Mouse (Mus musculus): ENCODE results near the gene Ubr7. TPM values are rescaled to one million over a fixed set of nuclear protein-coding genes. Genes with fewer than 3 reads are reported as not detected.
A peak's percentile ranks its signal among the peaks of the same experiment; 100 is the strongest.

Ubr7 gene
- polyA plus RNA-seq, 1 experiment from 2014 or later = 34.2 TPM

GRCm38 (mm10) chr12:102744839-102745238 is 12.9 kb upstream of the Ubr7 start:
- WGBS = 54% methylated on average over 6 of the region's 6 CpGs
- Histone ChIP-seq H3K27ac (no peak overlapping the region), H3K4me1 (peaks cover 11% of the 10 kb centered on the region), H3K36me3 (peaks cover 3% of the 10 kb centered on the region; the same call in 1 of the 2 replicates), H3K27me3 (replicated peaks) (no peaks in the 10 kb centered on the region), H3K9ac (no peak overlapping the region), H3K9me3 (no peaks in the 10 kb centered on the region), H3K4me2 (peak overlapping the region; percentile 72), H3K4me3 (replicated peaks) (peak overlapping the region; percentile 80; the same call in 1 of the 2 replicates)
- no peak for ATAC-seq (ENCODE audit: insufficient read depth, low FRiP score, low read depth)

- H3K4me2 ChIP-seq = no peak overlapping the region
- ATAC-seq (ENCODE audit: insufficient read depth, low FRiP score, low read depth) = no peak
- peaks cover 5% of the 10 kb centered on the region; the same call in 1 of the 2 replicates for H3K4me1 ChIP-seq
- H3K27me3 ChIP-seq (replicated peaks) = no peaks in the 10 kb centered on the region
- no peak overlapping the region for H3K4me3 ChIP-seq (replicated peaks)
- 78% methylated on average over 3 of the region's 3 CpGs for WGBS
- H3K27ac ChIP-seq = no peak overlapping the region
- peaks cover 3% of the 10 kb centered on the region; the same call in 1 of the 2 replicates for H3K36me3 ChIP-seq
- H3K9ac ChIP-seq = no peak overlapping the region
- no peaks in the 10 kb centered on the region for H3K9me3 ChIP-seq
Measured at GRCm38 (mm10) chr12:102748256-102748655, 9.5 kb upstream of the Ubr7 start.

GRCm38 (mm10) chr12:102756304-102756703 is 1.5 kb upstream of the Ubr7 start:
- ATAC-seq (ENCODE audit: insufficient read depth, low FRiP score, low read depth) = no peak
- Histone ChIP-seq H3K4me1 (peaks cover 18% of the 10 kb centered on the region; the same call in 1 of the 2 replicates), H3K27me3 (replicated peaks) (no peaks in the 10 kb centered on the region), H3K4me2 (peak overlapping the region; percentile 68), H3K4me3 (replicated peaks) (peak overlapping the region; percentile 66), H3K27ac (no peak overlapping the region), H3K9ac (no peak overlapping the region), H3K36me3 (no peaks in the 10 kb centered on the region), H3K9me3 (no peaks in the 10 kb centered on the region)
- WGBS = 72% methylated on average over 7 of the region's 7 CpGs

- whole genome bisulfite sequencing = under 1% methylated on average over 46 of the region's 46 CpGs
- H3K9me3 ChIP-seq = no peaks in the 10 kb centered on the region
- no peaks in the 10 kb centered on the region for H3K27me3 ChIP-seq (replicated peaks)
- peak overlapping the region; percentile 66 for H3K4me3 ChIP-seq (replicated peaks)
- H3K4me2 ChIP-seq = peak overlapping the region; percentile 68
- no peaks in the 10 kb centered on the region for H3K36me3 ChIP-seq
- peak overlapping the region; percentile 93 for H3K27ac ChIP-seq
- peak overlapping the region; percentile 68 for H3K9ac ChIP-seq
- ATAC-seq (ENCODE audit: insufficient read depth, low FRiP score, low read depth) = peak; percentile 83
- peaks cover 18% of the 10 kb centered on the region; the same call in 1 of the 2 replicates for H3K4me1 ChIP-seq
Measured at GRCm38 (mm10) chr12:102757055-102757688, 595 bp upstream of the Ubr7 start.

GRCm38 (mm10) chr12:102758403-102758756 is 613 bp downstream of the Ubr7 start, which contains the start of gene Gm20604:
Gm20604 (minus strand) TSS chr12:102758672.
- under 1% methylated on average over 10 of the region's 10 CpGs for WGBS
- Histone ChIP-seq H3K4me3 (replicated peaks) (peak within 1 kb of the TSS; percentile 66), H3K27ac (peak within 1 kb of the TSS; percentile 93), H3K27me3 (replicated peaks) (no peaks in the 10 kb centered on the region), H3K9me3 (no peaks in the 10 kb centered on the region), H3K4me1 (peaks cover 18% of the 10 kb centered on the region; the same call in 1 of the 2 replicates), H3K4me2 (peak within 1 kb of the TSS; percentile 68), H3K9ac (peak within 1 kb of the TSS; percentile 68), H3K36me3 (no peaks in the 10 kb centered on the region)
- ATAC-seq (ENCODE audit: insufficient read depth, low FRiP score, low read depth) = no peak

- 3% methylated on average over 5 of the region's 5 CpGs for WGBS
- H3K36me3 ChIP-seq = peaks cover 2% of the 10 kb centered on the region; the same call in 1 of the 2 replicates
- no peak for ATAC-seq (ENCODE audit: insufficient read depth, low FRiP score, low read depth)
- H3K27ac ChIP-seq = no peak overlapping the region
- H3K27me3 ChIP-seq (replicated peaks) = no peaks in the 10 kb centered on the region
- H3K4me1 ChIP-seq = peaks cover 18% of the 10 kb centered on the region; the same call in 1 of the 2 replicates
- peak overlapping the region; percentile 60 for H3K9ac ChIP-seq
- peak overlapping the region; percentile 66 for H3K4me3 ChIP-seq (replicated peaks)
- peak overlapping the region; percentile 67 for H3K4me2 ChIP-seq
- no peaks in the 10 kb centered on the region for H3K9me3 ChIP-seq
Measured at GRCm38 (mm10) chr12:102758936-102759335, 1.2 kb downstream of the Ubr7 start.

DNA sequence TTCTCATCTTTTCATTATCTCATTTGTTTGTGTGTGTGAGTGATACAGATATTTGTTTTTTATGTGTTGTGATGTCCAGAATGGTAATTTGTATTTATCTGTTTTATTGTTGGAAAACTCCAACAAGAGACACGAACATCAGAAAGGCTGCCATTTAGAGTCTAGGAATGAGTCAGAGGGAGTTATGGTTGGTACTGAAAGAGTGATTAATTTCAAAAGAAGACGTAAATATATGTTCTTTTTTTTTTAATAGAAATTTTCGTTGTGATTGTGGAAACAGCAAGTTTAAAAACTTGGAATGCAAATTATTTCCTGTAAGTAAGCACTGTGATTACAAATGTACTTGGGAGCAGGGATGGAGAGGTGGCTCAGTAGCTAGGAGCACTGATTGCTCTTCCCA is 3.9 kb downstream of the Ubr7 start:
- no peak for ATAC-seq (ENCODE audit: insufficient read depth, low FRiP score, low read depth)
- no peak overlapping the region for H3K27ac ChIP-seq
- no peak overlapping the region for H3K4me2 ChIP-seq
- H3K27me3 ChIP-seq (replicated peaks) = no peaks in the 10 kb centered on the region
- H3K9me3 ChIP-seq = no peaks in the 10 kb centered on the region
- H3K9ac ChIP-seq = no peak overlapping the region
- no peak overlapping the region for H3K4me3 ChIP-seq (replicated peaks)
- H3K4me1 ChIP-seq = peaks cover 14% of the 10 kb centered on the region; the same call in 1 of the 2 replicates
- peaks cover 10% of the 10 kb centered on the region for H3K36me3 ChIP-seq
- WGBS = 82% methylated on average over 3 of the region's 3 CpGs

DNA sequence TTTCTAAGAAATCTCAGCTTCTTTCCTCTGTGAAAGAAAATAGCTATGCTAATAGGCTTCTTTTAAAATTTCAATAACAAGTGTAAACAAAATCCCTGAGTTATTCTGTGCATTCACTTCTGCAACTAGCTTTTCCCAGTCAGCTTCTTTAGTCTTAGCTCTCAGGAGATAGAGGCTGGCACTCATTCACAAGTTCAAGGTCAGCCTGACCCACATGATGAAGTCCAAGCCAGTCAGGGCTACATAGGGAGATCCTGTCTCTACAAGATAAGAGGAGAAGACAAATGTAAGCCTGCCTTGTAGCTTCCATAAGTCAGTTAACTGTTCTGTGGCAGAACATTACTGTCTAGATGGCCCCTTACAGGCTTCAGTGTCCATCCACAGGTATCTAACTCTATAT is 5.9 kb downstream of the Ubr7 start:
- H3K27me3 ChIP-seq (replicated peaks) = no peaks in the 10 kb centered on the region
- no peak overlapping the region for H3K27ac ChIP-seq
- ATAC-seq (ENCODE audit: insufficient read depth, low FRiP score, low read depth) = no peak
- no peak overlapping the region for H3K9ac ChIP-seq
- H3K36me3 ChIP-seq = peaks cover 28% of the 10 kb centered on the region
- no peak overlapping the region for H3K4me3 ChIP-seq (replicated peaks)
- no peak overlapping the region for H3K4me2 ChIP-seq
- no peaks in the 10 kb centered on the region for H3K9me3 ChIP-seq
- H3K4me1 ChIP-seq = peaks cover 11% of the 10 kb centered on the region; the same call in 1 of the 2 replicates

DNA sequence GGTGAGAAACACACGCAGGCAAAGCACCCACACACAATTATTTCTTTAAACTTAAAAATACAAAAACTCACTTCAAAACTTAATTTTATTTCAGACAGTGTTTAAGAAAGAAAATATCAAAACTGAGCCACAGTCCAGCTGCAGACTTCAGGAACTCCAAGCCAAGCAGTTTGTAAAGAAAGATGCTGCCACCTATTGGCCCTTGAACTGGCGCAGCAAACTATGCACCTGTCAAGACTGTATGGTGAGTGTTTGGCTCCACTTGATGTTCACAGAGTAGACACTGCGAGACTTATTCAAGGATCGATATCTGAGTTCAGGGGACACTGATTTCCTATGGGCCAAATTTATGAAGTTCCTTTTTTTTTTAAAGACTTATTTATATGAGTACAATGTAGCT is 11.2 kb downstream of the Ubr7 start:
- Histone ChIP-seq H3K4me3 (replicated peaks) (no peak overlapping the region), H3K36me3 (peaks cover 60% of the 10 kb centered on the region), H3K27ac (no peak overlapping the region), H3K9me3 (no peaks in the 10 kb centered on the region), H3K27me3 (replicated peaks) (no peaks in the 10 kb centered on the region), H3K9ac (no peak overlapping the region), H3K4me2 (no peak overlapping the region), H3K4me1 (no peaks in the 10 kb centered on the region)
- ATAC-seq (ENCODE audit: insufficient read depth, low FRiP score, low read depth) = no peak
- WGBS = 90% methylated on average over 4 of the region's 4 CpGs

- Histone ChIP-seq H3K4me3 (replicated peaks) (no peak overlapping the region), H3K27me3 (replicated peaks) (no peaks in the 10 kb centered on the region), H3K9me3 (no peaks in the 10 kb centered on the region), H3K27ac (no peak overlapping the region), H3K9ac (no peak overlapping the region), H3K4me2 (no peak overlapping the region), H3K4me1 (no peaks in the 10 kb centered on the region), H3K36me3 (peaks cover 68% of the 10 kb centered on the region)
- ATAC-seq (ENCODE audit: insufficient read depth, low FRiP score, low read depth) = no peak
- WGBS = 96% methylated on average over 8 of the region's 8 CpGs
Measured at GRCm38 (mm10) chr12:102771601-102772000, 13.8 kb downstream of the Ubr7 start.

DNA sequence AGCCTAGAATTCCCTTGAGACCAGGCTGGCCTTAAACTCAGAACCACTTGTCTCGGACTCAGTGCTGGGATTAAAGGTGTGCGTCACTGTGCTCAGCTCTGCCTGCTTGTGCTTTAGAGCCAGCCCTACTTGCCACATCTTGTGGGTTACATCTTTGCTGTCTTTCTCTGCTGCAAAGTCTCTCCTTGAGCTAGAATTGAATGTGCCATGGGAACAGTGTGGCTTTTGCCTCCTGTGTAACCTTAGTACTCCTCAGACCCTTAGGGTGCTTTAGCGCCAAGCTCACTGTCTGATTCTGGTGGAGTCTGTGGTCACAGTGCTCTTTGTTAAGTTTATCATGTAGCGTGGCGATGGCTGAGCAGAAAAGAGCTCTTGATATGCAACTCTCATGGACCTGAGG is 14.9 kb downstream of the Ubr7 start:
- Histone ChIP-seq H3K9ac (no peak overlapping the region), H3K4me3 (replicated peaks) (no peak overlapping the region), H3K27me3 (replicated peaks) (no peaks in the 10 kb centered on the region), H3K4me2 (no peak overlapping the region), H3K36me3 (peaks cover 65% of the 10 kb centered on the region), H3K27ac (no peak overlapping the region), H3K4me1 (no peaks in the 10 kb centered on the region), H3K9me3 (no peaks in the 10 kb centered on the region)
- WGBS = 95% methylated on average over 5 of the region's 5 CpGs
- ATAC-seq (ENCODE audit: insufficient read depth, low FRiP score, low read depth) = no peak

DNA sequence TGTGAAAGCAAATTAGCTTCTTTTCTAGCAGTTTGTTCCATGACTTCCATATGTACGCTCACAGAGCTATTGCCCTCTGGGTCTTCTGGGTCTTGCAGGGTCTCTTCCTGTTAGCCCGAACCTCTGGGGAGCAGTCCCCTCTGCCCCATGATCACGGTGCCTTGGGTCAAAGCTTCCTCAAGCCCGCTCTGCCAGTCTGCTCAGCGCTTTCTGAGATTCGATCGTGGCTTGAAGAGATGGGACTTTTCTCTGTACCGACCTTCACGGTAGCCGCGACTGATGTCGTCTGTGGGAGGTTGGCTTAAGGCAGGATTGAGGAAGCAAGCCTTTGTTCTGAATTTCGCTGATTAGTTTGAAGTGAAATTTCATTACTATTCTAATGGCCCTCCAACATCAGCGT is 18.3 kb downstream of the Ubr7 start:
- Histone ChIP-seq H3K27me3 (replicated peaks) (no peaks in the 10 kb centered on the region), H3K9ac (no peak overlapping the region), H3K4me1 (no peaks in the 10 kb centered on the region), H3K4me3 (replicated peaks) (no peak overlapping the region), H3K4me2 (no peak overlapping the region), H3K9me3 (no peaks in the 10 kb centered on the region), H3K36me3 (peaks cover 41% of the 10 kb centered on the region), H3K27ac (no peak overlapping the region)
- WGBS = 91% methylated on average over 14 of the region's 14 CpGs
- ATAC-seq (ENCODE audit: insufficient read depth, low FRiP score, low read depth) = no peak
